Mouse (Mus musculus) stomach, embryonic 15.5 days (tissue): ENCODE data around the gene Fbxl18. TPM values are rescaled to one million over a fixed set of nuclear protein-coding genes. Genes with fewer than 3 reads are reported as not detected.
"Not testable (repeated sequence)": the region's sequence is repeated elsewhere in the genome, so short reads cannot be mapped to it uniquely, and the experiment has no call there.

Experiments
- ATAC-seq: fragments of 200-750 bp; cut with Nextera tagmentation; 2 replicates; pipeline ENCODE4 v1.8.0; 2017; ENCODE audit warnings: low read depth, moderate number of reproducible peaks, moderate TSS enrichment; ENCODE audit not compliant: insufficient read depth, low FRiP score
- H3K27ac ChIP-seq: fragments of 300-500 bp; sonication (generic); 2 replicates; pipeline ENCODE4 v1.5.1; 2015; ENCODE audit warnings: mild to moderate bottlenecking, inconsistent platforms
- H3K27me3 ChIP-seq: fragments of 300-500 bp; sonication (generic); replicated peaks from 2 replicates; pipeline ENCODE4 v1.6.1; 2015; ENCODE audit warnings: inconsistent platforms
- H3K36me3 ChIP-seq: fragments of 300-500 bp; sonication (generic); 2 replicates; pipeline ENCODE4 v1.6.1; 2015; ENCODE audit warnings: inconsistent platforms
- H3K4me1 ChIP-seq: fragments of 300-500 bp; sonication (generic); 2 replicates; pipeline ENCODE4 v1.6.1; 2015; ENCODE audit warnings: inconsistent platforms
- H3K4me2 ChIP-seq: fragments of 300-500 bp; sonication (generic); 2 replicates; pipeline ENCODE4 v1.6.1; 2015; ENCODE audit warnings: mild to moderate bottlenecking, inconsistent platforms
- H3K4me3 ChIP-seq: fragments of 300-500 bp; sonication (generic); replicated peaks from 2 replicates; pipeline ENCODE4 v1.5.1; 2015; ENCODE audit warnings: inconsistent platforms
- H3K9ac ChIP-seq: fragments of 300-500 bp; sonication (generic); 2 replicates; pipeline ENCODE4 v1.6.1; 2015; ENCODE audit warnings: inconsistent platforms
- H3K9me3 ChIP-seq: fragments of 300-500 bp; sonication (generic); 2 replicates; pipeline ENCODE4 v1.6.1; 2016; ENCODE audit warnings: inconsistent platforms
- WGBS: fragments of 180-500 bp; shearing (Covaris S2); methylation state at CpG from one replicate; pipeline ENCODE4 v1.1.7; 2015; 5-methylcytosine and 5-hydroxymethylcytosine counted together
- polyA plus RNA-seq: library from polyadenylated mRNA; unstranded; fragments of >200 nt; fragmentation: Nextera tagmentation; extraction: Ambion mirVana; gene quantifications from 2 replicates; pipeline ENCODE4 v1.2.1, GENCODE M21; 2015

The Fbxl18 gene
- polyA plus RNA-seq, 1 experiment from 2014 or later, result 12.6 TPM

DNA sequence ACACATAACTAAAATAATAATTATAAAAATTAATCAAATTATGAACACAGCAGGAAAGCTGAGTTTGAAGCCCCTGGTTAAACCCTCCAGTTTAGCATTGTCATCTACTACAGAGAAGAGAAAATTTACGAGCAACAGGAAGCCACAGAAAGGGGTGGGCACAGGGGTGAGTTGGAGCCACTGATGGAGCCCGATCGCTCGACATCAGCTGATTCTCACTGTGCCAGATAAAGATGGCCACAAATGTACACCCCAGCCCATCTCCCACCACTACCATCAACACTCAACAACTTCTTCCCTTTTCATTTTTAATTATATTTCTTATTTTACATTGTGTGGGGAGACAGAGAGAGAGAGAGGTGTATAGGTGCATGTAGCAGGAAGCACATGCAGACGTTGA, 1.5 kb upstream of the Fbxl18 start:
- no peak overlapping the region for H3K4me2 ChIP-seq
- no peaks in the 10 kb centered on the region for H3K9me3 ChIP-seq
- no peak overlapping the region for H3K9ac ChIP-seq
- H3K4me3 ChIP-seq, result no peak overlapping the region
- 72% methylated on average over 5 of the region's 5 CpGs for WGBS
- peaks cover 8% of the 10 kb centered on the region for H3K4me1 ChIP-seq
- no peak for ATAC-seq
- H3K27me3 ChIP-seq, result no peaks in the 10 kb centered on the region
- H3K36me3 ChIP-seq, result peaks cover 20% of the 10 kb centered on the region
- H3K27ac ChIP-seq, result no peak overlapping the region

DNA sequence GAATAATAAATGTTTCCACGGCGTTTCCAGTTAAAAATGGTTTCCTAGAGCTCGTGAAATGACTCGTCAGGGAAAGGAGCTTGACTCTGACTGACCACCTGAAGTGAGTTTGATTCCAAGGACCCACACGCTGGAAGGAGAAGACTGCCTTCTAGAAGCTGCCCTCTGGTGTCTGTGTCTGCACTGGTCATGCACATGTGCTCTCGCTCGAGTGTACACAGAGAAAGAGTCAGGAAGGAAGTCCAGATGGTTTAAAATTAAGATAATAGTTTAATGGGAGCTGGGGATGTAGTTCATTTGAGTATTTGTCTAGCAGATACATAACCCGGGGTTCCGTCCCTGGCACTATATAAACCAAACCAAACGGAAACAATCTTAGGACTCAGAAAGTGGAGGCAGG, 971 bp upstream of the Fbxl18 start:
- no peaks in the 10 kb centered on the region for H3K9me3 ChIP-seq
- no peak for ATAC-seq
- no peaks in the 10 kb centered on the region for H3K27me3 ChIP-seq
- H3K36me3 ChIP-seq, result peaks cover 14% of the 10 kb centered on the region
- peaks cover 8% of the 10 kb centered on the region for H3K4me1 ChIP-seq
- no peak overlapping the region for H3K27ac ChIP-seq
- H3K4me2 ChIP-seq, result 0 out of 2 replicates have a peak overlapping the region, but pooled peaks have one; percentile 80
- no peak overlapping the region for H3K4me3 ChIP-seq
- H3K9ac ChIP-seq, result no peak overlapping the region
- 69% methylated on average over 10 of the region's 10 CpGs for WGBS

DNA sequence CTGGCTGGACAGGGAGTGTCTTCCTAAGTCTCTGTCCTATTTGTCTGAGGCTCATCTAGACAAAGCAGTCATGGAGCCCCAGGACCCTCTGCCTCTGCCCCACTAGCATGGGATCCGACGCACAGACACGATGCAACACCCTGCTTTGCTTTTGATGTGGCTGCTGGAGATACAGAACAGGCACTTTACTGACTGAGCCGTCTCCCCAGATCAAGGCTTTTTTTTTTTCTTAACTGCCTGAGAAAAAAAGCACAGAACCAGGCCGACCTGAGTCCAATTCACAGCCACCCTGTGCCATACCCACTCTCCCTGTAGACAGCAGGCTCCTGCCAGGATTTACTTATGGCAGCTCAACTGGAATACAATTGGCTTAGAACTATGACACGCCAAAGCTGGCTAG, 3.8 kb downstream of the Fbxl18 start:
- Histone ChIP-seq H3K9ac (no peak overlapping the region), H3K4me1 (peaks cover 8% of the 10 kb centered on the region), H3K4me2 (no peak overlapping the region), H3K27me3 (no peaks in the 10 kb centered on the region), H3K4me3 (no peak overlapping the region), H3K27ac (no peak overlapping the region), H3K36me3 (0 out of 2 replicates have a peak, but pooled peaks cover 7% of the 10 kb centered on the region), H3K9me3 (no peaks in the 10 kb centered on the region)
- no peak for ATAC-seq
- 79% methylated on average over 6 of the region's 6 CpGs for WGBS

DNA sequence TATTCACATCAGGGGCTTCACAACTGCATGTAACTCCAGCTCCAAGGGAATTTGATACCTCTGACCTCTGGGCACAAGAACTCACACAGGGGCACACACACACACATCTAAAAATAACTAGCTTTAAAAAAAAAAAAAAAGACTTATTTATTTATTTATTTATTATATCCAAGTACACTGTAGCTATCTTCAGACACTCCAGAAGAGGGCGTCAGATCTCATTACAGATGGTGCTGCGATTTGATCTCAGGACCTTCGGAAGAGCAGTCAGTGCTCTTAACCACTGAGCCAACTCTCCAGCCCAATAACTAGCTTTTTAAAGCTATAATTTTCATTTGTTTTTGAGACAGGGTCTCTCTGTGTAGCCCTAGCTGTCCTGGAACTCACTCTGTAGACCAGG, 7.7 kb downstream of the Fbxl18 start:
- WGBS, result 87% methylated on average over 3 of the region's 3 CpGs
- H3K27ac ChIP-seq, H3K9me3 ChIP-seq, ATAC-seq, H3K4me2 ChIP-seq, H3K9ac ChIP-seq, H3K27me3 ChIP-seq, H3K4me1 ChIP-seq, H3K4me3 ChIP-seq: not testable (repeated sequence)
- peaks cover 30% of the 10 kb centered on the region for H3K36me3 ChIP-seq

DNA sequence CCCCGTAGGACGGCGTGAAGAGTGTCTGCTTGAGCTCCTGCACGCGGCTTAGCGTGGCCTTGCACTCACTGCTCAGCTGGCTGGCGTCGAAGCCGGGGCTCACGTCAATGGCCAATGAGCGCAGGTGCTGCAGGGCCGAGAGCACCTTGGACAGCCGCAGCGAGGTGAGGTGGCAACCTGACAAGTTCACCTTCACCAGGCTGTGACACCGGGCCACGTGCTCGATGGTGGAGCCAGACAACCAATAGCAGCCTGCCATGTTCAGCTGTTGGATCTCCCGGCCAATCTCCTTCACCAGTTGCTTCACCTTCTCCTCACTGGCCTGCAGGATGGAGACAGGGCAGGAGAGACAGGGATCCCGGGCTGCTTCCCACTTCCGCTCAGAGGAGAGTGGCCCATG, 8.5 kb downstream of the Fbxl18 start:
- no peak overlapping the region for H3K9ac ChIP-seq
- no peaks in the 10 kb centered on the region for H3K9me3 ChIP-seq
- H3K36me3 ChIP-seq, result peaks cover 30% of the 10 kb centered on the region
- H3K4me1 ChIP-seq, result no peaks in the 10 kb centered on the region
- no peak overlapping the region for H3K4me3 ChIP-seq
- ATAC-seq, result no peak
- 93% methylated on average over 20 of the region's 20 CpGs for WGBS
- H3K4me2 ChIP-seq, result no peak overlapping the region
- no peak overlapping the region for H3K27ac ChIP-seq
- H3K27me3 ChIP-seq, result no peaks in the 10 kb centered on the region

DNA sequence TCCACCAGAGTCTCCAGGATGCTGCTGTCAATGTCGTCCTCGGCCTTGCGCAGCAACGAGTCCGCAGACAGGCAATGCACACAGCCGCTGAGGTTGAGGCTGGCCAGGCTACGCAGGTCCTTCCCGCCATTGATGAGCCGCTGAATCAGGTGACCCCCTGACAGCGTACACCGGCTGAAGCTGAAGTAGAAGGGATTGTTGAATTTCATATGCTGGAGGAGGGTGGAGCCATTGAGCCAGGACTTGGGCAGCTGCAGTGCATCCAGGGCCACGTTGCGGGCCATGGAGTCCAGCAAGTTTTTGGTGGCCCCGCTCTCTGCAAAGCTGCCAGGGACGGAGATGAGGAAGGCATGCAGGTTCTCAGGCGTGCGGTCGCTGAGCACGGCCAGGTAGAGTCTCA, 9.0 kb downstream of the Fbxl18 start:
- Histone ChIP-seq H3K36me3 (peaks cover 30% of the 10 kb centered on the region), H3K4me1 (0 out of 2 replicates have a peak, but pooled peaks cover 4% of the 10 kb centered on the region), H3K27ac (no peak overlapping the region), H3K9me3 (no peaks in the 10 kb centered on the region), H3K4me3 (no peak overlapping the region), H3K9ac (no peak overlapping the region), H3K4me2 (no peak overlapping the region), H3K27me3 (no peaks in the 10 kb centered on the region)
- 94% methylated on average over 19 of the region's 19 CpGs for WGBS
- ATAC-seq, result no peak

DNA sequence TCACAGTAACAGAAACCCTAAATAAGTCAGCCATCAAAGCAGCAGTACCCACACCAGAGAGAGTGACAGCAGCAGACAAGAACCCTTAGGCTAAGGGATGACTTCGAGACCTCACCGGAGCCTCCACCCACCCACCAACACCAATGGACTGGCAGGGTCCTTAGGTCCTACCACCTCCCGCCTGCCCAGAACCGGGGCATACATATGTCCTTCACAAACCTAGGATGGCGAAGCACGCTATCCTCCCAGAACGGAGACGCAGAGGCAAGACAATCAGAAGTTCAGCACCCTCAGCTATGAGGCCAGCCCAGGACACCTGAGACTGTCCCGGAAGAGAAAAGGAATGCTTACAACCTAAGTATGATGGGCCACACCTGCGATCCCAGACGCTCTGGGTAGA, 12.8 kb downstream of the Fbxl18 start:
- ATAC-seq, result no peak
- H3K27me3 ChIP-seq, result no peaks in the 10 kb centered on the region
- no peak overlapping the region for H3K4me2 ChIP-seq
- no peak overlapping the region for H3K4me3 ChIP-seq
- H3K4me1 ChIP-seq, result 0 out of 2 replicates have a peak, but pooled peaks cover 7% of the 10 kb centered on the region
- H3K27ac ChIP-seq, result no peak overlapping the region
- no peaks in the 10 kb centered on the region for H3K9me3 ChIP-seq
- H3K9ac ChIP-seq, result no peak overlapping the region
- WGBS, result 90% methylated on average over 11 of the region's 11 CpGs
- H3K36me3 ChIP-seq, result peaks cover 30% of the 10 kb centered on the region

DNA sequence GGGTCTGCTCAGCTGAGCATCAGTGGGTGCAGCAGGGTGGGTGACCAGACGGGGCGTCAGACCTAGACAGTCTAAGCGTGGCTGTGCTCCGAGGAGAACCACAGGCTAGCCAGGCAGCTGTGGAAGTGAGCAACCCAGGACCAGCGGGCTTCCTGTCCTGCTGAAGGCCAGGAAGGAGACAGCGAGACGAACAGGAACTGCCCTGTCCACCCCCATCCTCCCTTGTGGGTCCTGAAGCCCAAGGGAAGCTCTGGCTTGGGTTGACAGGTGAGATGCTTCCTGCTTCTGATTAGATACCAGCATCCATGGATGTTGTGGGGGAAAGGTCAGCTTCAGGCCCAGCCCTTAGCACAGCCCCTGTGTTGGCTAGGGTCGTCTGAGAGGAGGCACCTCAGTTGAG, 13.3 kb downstream of the Fbxl18 start:
- no peak overlapping the region for H3K4me2 ChIP-seq
- no peak for ATAC-seq
- no peak overlapping the region for H3K9ac ChIP-seq
- H3K27me3 ChIP-seq, result no peaks in the 10 kb centered on the region
- peak overlapping the region; percentile 51; the same call in 1 of the 2 replicates for H3K27ac ChIP-seq
- 0 out of 2 replicates have a peak, but pooled peaks cover 8% of the 10 kb centered on the region for H3K4me1 ChIP-seq
- no peaks in the 10 kb centered on the region for H3K9me3 ChIP-seq
- H3K36me3 ChIP-seq, result peaks cover 28% of the 10 kb centered on the region
- WGBS, result 75% methylated on average over 8 of the region's 8 CpGs
- no peak overlapping the region for H3K4me3 ChIP-seq

DNA sequence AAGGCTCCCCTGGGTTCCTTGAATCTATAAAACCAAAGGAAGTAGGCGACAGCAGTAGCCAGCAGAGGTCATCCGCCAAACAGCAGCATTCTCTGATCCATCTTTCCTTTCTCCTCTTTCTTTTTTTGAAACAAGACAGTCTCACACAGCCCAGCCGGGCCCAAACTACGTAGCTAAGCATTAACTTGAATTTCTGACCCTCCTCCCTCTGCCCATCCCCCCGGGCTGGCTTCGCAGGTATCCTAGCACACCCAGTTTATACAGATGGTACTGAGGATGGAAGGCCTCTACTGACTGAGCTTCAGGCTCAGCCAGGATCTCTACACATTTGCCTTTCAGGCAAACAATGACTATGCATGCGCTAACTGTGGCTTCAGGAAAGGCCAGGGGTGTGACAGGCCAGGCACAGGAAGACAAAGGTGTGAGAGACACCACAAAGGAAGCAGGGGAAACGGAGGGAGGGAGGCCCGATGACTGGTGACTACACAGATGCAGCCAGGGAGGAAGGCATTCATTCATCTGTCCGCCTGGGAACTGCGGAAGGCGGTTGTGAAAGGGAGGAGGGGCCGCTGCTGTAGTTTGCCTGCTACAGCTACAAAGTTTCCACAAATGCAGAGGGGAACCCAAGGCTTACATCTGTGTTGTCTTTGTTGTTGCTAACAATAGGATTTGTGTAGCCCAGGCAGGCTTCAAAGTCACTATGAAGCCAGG, 14.3 kb downstream of the Fbxl18 start:
- Histone ChIP-seq H3K27ac (peak overlapping the region; percentile 51; the same call in 1 of the 2 replicates), H3K9me3 (no peaks in the 10 kb centered on the region), H3K27me3 (no peaks in the 10 kb centered on the region), H3K36me3 (peaks cover 18% of the 10 kb centered on the region), H3K4me1 (0 out of 2 replicates have a peak, but pooled peaks cover 8% of the 10 kb centered on the region), H3K9ac (no peak overlapping the region), H3K4me2 (no peak overlapping the region), H3K4me3 (no peak overlapping the region)
- 32% methylated on average over 13 of the region's 13 CpGs for WGBS
- no peak for ATAC-seq

DNA sequence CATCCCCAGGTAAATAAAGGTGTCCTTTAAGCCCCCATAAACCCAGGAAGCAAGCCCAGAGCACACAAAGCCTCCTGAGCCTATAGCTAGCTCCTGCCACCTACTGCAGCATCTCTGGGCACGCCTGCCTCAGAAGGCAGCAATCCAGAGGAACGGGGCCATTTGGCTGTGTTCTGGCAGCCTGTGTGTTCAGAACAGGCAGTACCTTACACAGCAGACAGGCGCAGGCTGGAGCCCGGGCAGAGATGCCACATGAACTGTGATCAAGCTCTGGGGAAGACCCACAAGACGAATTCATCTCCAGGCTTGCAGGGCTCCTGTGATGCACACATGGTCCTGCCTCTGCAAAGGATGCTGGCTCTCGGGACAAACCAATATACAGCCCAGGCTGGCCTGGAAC, 15.0 kb downstream of the Fbxl18 start:
- Histone ChIP-seq H3K9ac (0 out of 2 replicates have a peak overlapping the region, but pooled peaks have one; percentile 9), H3K4me3 (no peak overlapping the region), H3K9me3 (no peaks in the 10 kb centered on the region), H3K27me3 (no peaks in the 10 kb centered on the region), H3K4me1 (0 out of 2 replicates have a peak, but pooled peaks cover 8% of the 10 kb centered on the region), H3K27ac (no peak overlapping the region), H3K4me2 (no peak overlapping the region), H3K36me3 (peaks cover 15% of the 10 kb centered on the region)
- no peak for ATAC-seq
- 81% methylated on average over 6 of the region's 6 CpGs for WGBS

DNA sequence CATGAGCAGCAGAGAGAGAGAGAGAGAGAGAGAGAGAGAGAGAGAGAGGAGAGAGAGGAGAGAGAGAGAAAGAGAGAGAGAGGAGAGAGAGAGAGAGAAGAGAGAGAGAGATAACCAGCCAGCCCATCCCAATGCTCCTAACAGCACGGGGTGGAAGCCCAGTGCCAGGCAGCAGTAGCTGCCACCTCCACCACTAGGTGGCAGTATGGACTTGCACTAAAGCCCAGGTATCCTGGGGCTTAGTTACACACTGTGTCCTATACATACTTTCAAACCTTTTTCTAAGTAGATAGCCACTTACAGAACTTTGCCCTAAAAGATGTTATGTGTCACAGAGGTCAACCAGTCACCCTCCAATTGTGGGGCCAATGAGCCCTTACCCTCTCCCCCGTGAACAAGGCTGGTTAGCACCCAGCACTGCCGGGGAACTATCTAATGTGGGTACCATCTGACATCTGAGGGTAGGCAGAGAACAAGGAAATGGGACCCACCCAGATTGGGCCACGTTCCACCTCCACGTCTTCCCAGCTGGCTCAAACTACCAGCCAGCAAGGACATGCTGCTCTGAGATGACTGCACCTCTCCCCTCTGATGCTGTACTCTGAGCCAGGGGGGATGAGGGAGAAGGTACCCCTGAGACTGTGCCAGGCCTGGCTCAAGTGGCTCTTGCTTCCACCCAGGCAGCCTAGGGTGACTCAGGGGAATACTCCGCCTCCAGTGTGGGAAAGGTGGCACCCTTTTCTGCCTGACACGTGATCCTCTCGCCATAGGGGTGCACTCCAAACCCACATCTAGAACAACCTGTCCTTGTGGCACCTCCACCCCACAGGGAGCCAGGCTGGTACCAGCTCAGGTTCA, 15.7 kb downstream of the Fbxl18 start:
- Histone ChIP-seq H3K27me3 (no peaks in the 10 kb centered on the region), H3K4me2 (no peak overlapping the region), H3K4me3 (no peak overlapping the region), H3K27ac (no peak overlapping the region), H3K4me1 (0 out of 2 replicates have a peak, but pooled peaks cover 8% of the 10 kb centered on the region), H3K36me3 (peaks cover 10% of the 10 kb centered on the region), H3K9me3 (no peaks in the 10 kb centered on the region), H3K9ac (no peak overlapping the region)
- 63% methylated on average over 8 of the region's 8 CpGs for WGBS
- ATAC-seq, result peak; percentile 59; the same call in 1 of the 2 replicates

DNA sequence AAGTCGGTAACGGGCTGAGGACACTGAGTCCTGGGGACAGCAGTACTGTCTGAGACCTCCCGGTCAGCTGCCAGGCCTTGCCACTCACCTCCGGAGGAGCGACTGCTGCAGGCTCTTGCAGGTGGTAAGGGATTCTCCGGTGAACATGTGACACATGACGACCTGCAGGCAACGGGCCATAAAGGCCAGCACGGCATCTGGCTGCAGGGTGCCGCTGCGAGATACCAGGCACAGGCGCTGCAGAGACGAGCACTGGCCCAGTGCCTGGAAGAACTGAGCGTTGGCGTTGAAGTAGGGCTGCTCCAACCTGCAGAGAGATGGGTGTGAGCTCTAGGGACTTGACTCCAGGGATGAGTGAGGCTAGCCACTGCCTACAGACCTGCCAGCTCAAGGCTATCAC, 16.7 kb downstream of the Fbxl18 start:
- ATAC-seq, result no peak
- H3K4me3 ChIP-seq, result no peak overlapping the region
- H3K9ac ChIP-seq, result no peak overlapping the region
- peaks cover 7% of the 10 kb centered on the region; the same call in 1 of the 2 replicates for H3K36me3 ChIP-seq
- WGBS, result 93% methylated on average over 15 of the region's 15 CpGs
- H3K9me3 ChIP-seq, result no peaks in the 10 kb centered on the region
- H3K27me3 ChIP-seq, result no peaks in the 10 kb centered on the region
- H3K4me2 ChIP-seq, result no peak overlapping the region
- H3K4me1 ChIP-seq, result 0 out of 2 replicates have a peak, but pooled peaks cover 8% of the 10 kb centered on the region
- H3K27ac ChIP-seq, result no peak overlapping the region
